In genomic region chr11:98731134-98731533, GRCm38 (mm10) we compare ENCODE assay signal across 9 mouse cellular contexts. TPM values are rescaled to one million over a fixed set of nuclear protein-coding genes. Genes with fewer than 3 reads are reported as not detected.
DNase-seq lines count a peak whose midpoint lies in the region; ATAC-seq lines count a peak whose summit lies in the region.
"Had no signal": no experiment of that assay in that cellular context is flagged by ENCODE, and none has a peak within 500 bp of the region (broad histone marks: within the 10 kb centered on the region; RNA-seq: fewer than 3 reads in every experiment).

No protein-coding gene starts in this region.

- H3K27me3 ChIP-seq in forebrain, embryonic 13.5 days = peaks cover 3% of the 10 kb centered on the region; the same call in 1 of the 2 replicates
- H3K27me3 ChIP-seq in forebrain, embryonic 11.5 days (ENCODE audit: control insufficient read depth, insufficient read depth, low read length) = no peaks in the 10 kb centered on the region

- ATAC-seq in forebrain, embryonic 13.5 days = peak; percentile 33; the same call in 1 of the 2 replicates
- no peak for ATAC-seq in forebrain, embryonic 11.5 days (replicated peaks; ENCODE audit: low FRiP score)

- H3K4me3 ChIP-seq in forebrain, embryonic 13.5 days = no peak overlapping the region
- H3K4me3 ChIP-seq in forebrain, embryonic 11.5 days (ENCODE audit: low read depth, low read length) = no peak overlapping the region

- peaks cover 14% of the 10 kb centered on the region for H3K36me3 ChIP-seq in forebrain, embryonic 13.5 days (ENCODE audit: poor library complexity, severe bottlenecking)
- no peaks in the 10 kb centered on the region for H3K36me3 ChIP-seq in forebrain, embryonic 11.5 days (ENCODE audit: control insufficient read depth, insufficient read depth, low read length)

- H3K9ac ChIP-seq in forebrain, embryonic 13.5 days = no peak overlapping the region
- H3K9ac ChIP-seq in forebrain, embryonic 11.5 days (ENCODE audit: low read length) = no peak overlapping the region

- no peak for DNase-seq in forebrain, embryonic 11.5 days (ENCODE audit: low spot score)
- DNase-seq in ovary, adult 18-20 months (ENCODE audit: low spot score) = peak; percentile 75
- no peak for DNase-seq in ovary, postnatal 36 days (ENCODE audit: low spot score)
- peak; percentile 72 to 80 for DNase-seq in layer of hippocampus, postnatal 36 days
- DNase-seq in telencephalon, adult 2 months (ENCODE audit: low read depth, low spot score) = peak; percentile 84
- DNase-seq in heart, adult 18-20 months = no peak
- DNase-seq in spleen, adult 12 weeks (ENCODE audit: low spot score) = no peak

- H3K9me3 ChIP-seq in forebrain, embryonic 13.5 days (replicated peaks) = peaks cover 5% of the 10 kb centered on the region; the same call in 1 of the 2 replicates
- peaks cover 4% of the 10 kb centered on the region for H3K9me3 ChIP-seq in forebrain, embryonic 11.5 days (ENCODE audit: control insufficient read depth, low read length)

- WGBS in forebrain, embryonic 13.5 days = 55% methylated on average over 5 of the region's 5 CpGs
- WGBS in forebrain, embryonic 11.5 days = 68% methylated on average over 5 of the region's 5 CpGs

- H3K4me2 ChIP-seq in forebrain, embryonic 13.5 days = 0 out of 2 replicates have a peak overlapping the region, but pooled peaks have one; percentile 2
- H3K4me2 ChIP-seq in forebrain, embryonic 11.5 days (ENCODE audit: low read depth, low read length, severe bottlenecking) = no peak overlapping the region

- peak overlapping the region; percentile 83 for H3K27ac ChIP-seq in forebrain, embryonic 13.5 days
- no peak overlapping the region for H3K27ac ChIP-seq in forebrain, embryonic 11.5 days (ENCODE audit: low read depth, low read length)

- H3K4me1 ChIP-seq in forebrain, embryonic 13.5 days = peaks cover 16% of the 10 kb centered on the region
- peaks cover 3% of the 10 kb centered on the region; the same call in 1 of the 2 replicates for H3K4me1 ChIP-seq in forebrain, embryonic 11.5 days (replicated peaks; ENCODE audit: control insufficient read depth, insufficient read depth, low read length)

RNA-seq across cellular contexts. Expression of gene Med24, which starts 1.9 kb away (rescaled TPM):
- polyA plus RNA-seq in forebrain, embryonic 13.5 days (2015; fragmentation: Nextera tagmentation; extraction: Ambion mirVana) = 79.0 and 86.0 TPM in 2 replicates
- polyA plus RNA-seq in forebrain, embryonic 11.5 days (2014; fragmentation: Nextera tagmentation; extraction: Ambion mirVana) = 75.9 and 76.6 TPM in 2 replicates
- 100 to 1,000 TPM; 127 to 140 TPM for total RNA-seq in layer of hippocampus, postnatal 36 days (2021)
- total RNA-seq in heart, adult 18-20 months (2021) = 10 to 100 TPM; 42.0 to 44.2 TPM

RNA-seq across cellular contexts. Expression of gene Thra, which starts 9.3 kb away (rescaled TPM):
- 93.5 and 95.2 TPM in 2 replicates for polyA plus RNA-seq in forebrain, embryonic 13.5 days (2015; fragmentation: Nextera tagmentation; extraction: Ambion mirVana)
- polyA plus RNA-seq in forebrain, embryonic 11.5 days (2014; fragmentation: Nextera tagmentation; extraction: Ambion mirVana) = 35.9 and 36.9 TPM in 2 replicates
- 100 to 1,000 TPM; 956 to 985 TPM for total RNA-seq in layer of hippocampus, postnatal 36 days (2021)
- total RNA-seq in heart, adult 18-20 months (2021) = 100 to 1,000 TPM in 1 of 2 experiments, 10 to 100 TPM in 1; 99.7 to 103 TPM

RNA-seq across cellular contexts. Expression of gene Csf3, which starts 30.1 kb away (rescaled TPM):
- 0.12 TPM in 1 of 2 replicates, not detected in the other for polyA plus RNA-seq in forebrain, embryonic 13.5 days (2015; fragmentation: Nextera tagmentation; extraction: Ambion mirVana)
- polyA plus RNA-seq in forebrain, embryonic 11.5 days (2014; fragmentation: Nextera tagmentation; extraction: Ambion mirVana) = not detected in 2 replicates
- not detected for total RNA-seq in layer of hippocampus, postnatal 36 days (2021)
- not detected for total RNA-seq in heart, adult 18-20 months (2021)
- total RNA-seq: CH12.LX had no signal

RNA-seq across cellular contexts. Expression of gene Nr1d1, which starts 44.0 kb away (rescaled TPM):
- polyA plus RNA-seq in forebrain, embryonic 13.5 days (2015; fragmentation: Nextera tagmentation; extraction: Ambion mirVana) = 2.1 and 2.3 TPM in 2 replicates
- polyA plus RNA-seq in forebrain, embryonic 11.5 days (2014; fragmentation: Nextera tagmentation; extraction: Ambion mirVana) = 1.0 and 1.6 TPM in 2 replicates
- 10 to 100 TPM; 59.1 to 78.4 TPM for total RNA-seq in layer of hippocampus, postnatal 36 days (2021)
- 10 to 100 TPM; 54.2 to 67.6 TPM for total RNA-seq in heart, adult 18-20 months (2021)

RNA-seq across cellular contexts. Expression of gene Psmd3, which starts 48.8 kb away (rescaled TPM):
- 187 and 198 TPM in 2 replicates for polyA plus RNA-seq in forebrain, embryonic 13.5 days (2015; fragmentation: Nextera tagmentation; extraction: Ambion mirVana)
- 208 and 220 TPM in 2 replicates for polyA plus RNA-seq in forebrain, embryonic 11.5 days (2014; fragmentation: Nextera tagmentation; extraction: Ambion mirVana)
- 100 to 1,000 TPM; 125 to 126 TPM for total RNA-seq in layer of hippocampus, postnatal 36 days (2021)
- 100 to 1,000 TPM in 1 of 2 experiments, 10 to 100 TPM in 1; 99.2 to 107 TPM for total RNA-seq in heart, adult 18-20 months (2021)

Comparison
In these comparisons a context has a peak if more than half of its experiments do, and no peak if none do; other contexts are left out.
1. DNase-seq: peak in ovary, adult 18-20 months (single experiment), layer of hippocampus, postnatal 36 days (2 of 2) and telencephalon, adult 2 months (single experiment); none in forebrain, embryonic 11.5 days (single experiment), ovary, postnatal 36 days (single experiment), heart, adult 18-20 months (0 of 2) and spleen, adult 12 weeks (single experiment).
2. RNA of gene Thra, which starts 9.3 kb away (total RNA-seq): 956 to 985 TPM in layer of hippocampus, postnatal 36 days; 99.7 to 103 TPM in heart, adult 18-20 months; every median in the first group is over 4 times any median in the second.